Mouse (Mus musculus): ENCODE data around the gene P2ry14. TPM values are rescaled to one million over a fixed set of nuclear protein-coding genes. Genes with fewer than 3 reads are reported as not detected.
"Not testable (repeated sequence)": the region's sequence is repeated elsewhere in the genome, so short reads cannot be mapped to it uniquely, and the experiment has no call there.

Gene P2ry14
- polyA plus RNA-seq, 1 experiment = 0.62 TPM

- Histone ChIP-seq H3K36me3 (replicated peaks; ENCODE audit: low read length) (peaks cover 98% of the 10 kb centered on the region), H3K27me3 (replicated peaks) (no peaks in the 10 kb centered on the region), H3K4me3 (replicated peaks) (peak overlapping the region; percentile 18), H3K9me3 (no peaks in the 10 kb centered on the region), H3K4me1 (peaks cover 73% of the 10 kb centered on the region)
- TF ChIP-seq GATA1 (IDR thresholded peaks at IDR 0.05; ENCODE audit: borderline replicate concordance, low read length) (no peak), FLI1 (IDR thresholded peaks at IDR 0.05; ENCODE audit: low read length) (no peak)
Observed at GRCm38 (mm10) chr3:59092702-59093101, 60.7 kb downstream of the P2ry14 start.

DNA sequence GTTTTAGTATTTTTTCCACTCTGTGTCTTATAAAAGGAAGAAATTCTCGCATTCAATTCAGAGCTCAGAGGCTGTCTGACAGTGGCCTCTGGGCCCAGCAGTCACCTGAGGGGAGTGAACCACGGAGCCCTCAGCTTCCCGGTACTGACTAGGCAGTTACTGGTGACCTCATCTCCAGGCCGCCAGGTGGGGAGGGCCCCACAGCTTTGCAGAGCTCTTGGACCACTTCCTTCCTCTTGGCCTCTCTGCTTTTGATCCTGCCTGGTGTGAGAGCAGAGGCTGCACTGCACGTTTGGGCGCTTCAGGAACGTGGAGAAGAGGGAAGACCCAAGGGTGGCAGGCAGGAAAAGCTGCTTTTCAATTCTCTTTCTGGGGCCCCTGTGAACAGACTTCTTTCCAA is 72.5 kb downstream of the P2ry14 start:
- no peak for TF ChIP-seq FLI1 (IDR thresholded peaks at IDR 0.05; ENCODE audit: low read length)
- no peak for TF ChIP-seq GATA1 (IDR thresholded peaks at IDR 0.05; ENCODE audit: borderline replicate concordance, low read length)
- H3K4me3 ChIP-seq (replicated peaks) = peak overlapping the region; percentile 77
- peaks cover 89% of the 10 kb centered on the region for H3K36me3 ChIP-seq (replicated peaks; ENCODE audit: low read length)
- peaks cover 69% of the 10 kb centered on the region for H3K4me1 ChIP-seq
- no peaks in the 10 kb centered on the region for H3K27me3 ChIP-seq (replicated peaks)
- no peaks in the 10 kb centered on the region for H3K9me3 ChIP-seq

GRCm38 (mm10) chr3:59080293-59080916 is 73.0 kb downstream of the P2ry14 start:
- no peaks in the 10 kb centered on the region for H3K9me3 ChIP-seq
- no peak overlapping the region for H3K4me3 ChIP-seq (replicated peaks)
- peaks cover 89% of the 10 kb centered on the region for H3K36me3 ChIP-seq (replicated peaks; ENCODE audit: low read length)
- H3K27me3 ChIP-seq (replicated peaks) = no peaks in the 10 kb centered on the region
- peaks cover 64% of the 10 kb centered on the region for H3K4me1 ChIP-seq
- TF ChIP-seq GATA1 (IDR thresholded peaks at IDR 0.05; ENCODE audit: borderline replicate concordance, low read length) = no peak
- no peak for TF ChIP-seq FLI1 (IDR thresholded peaks at IDR 0.05; ENCODE audit: low read length)

DNA sequence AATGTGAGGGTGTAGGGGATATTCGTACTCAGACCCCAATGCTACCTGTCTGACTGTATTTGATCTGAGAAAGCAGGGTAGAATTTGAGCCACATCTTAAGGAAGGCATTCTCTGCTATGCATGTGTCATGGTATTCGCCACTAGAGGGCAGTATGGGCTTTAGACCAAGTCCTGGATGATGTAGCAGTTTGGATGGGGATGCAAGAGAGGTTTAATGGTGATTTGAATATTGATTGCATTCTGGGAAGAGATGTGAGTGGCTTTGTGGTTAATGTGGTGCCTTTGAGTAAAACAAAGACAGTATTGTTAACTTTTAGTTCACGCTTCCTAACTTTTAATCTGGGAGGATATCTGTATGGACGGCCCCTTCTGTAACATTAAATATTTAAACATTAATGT is 74.1 kb downstream of the P2ry14 start:
- Histone ChIP-seq H3K9me3 (no peaks in the 10 kb centered on the region), H3K4me3 (replicated peaks) (no peak overlapping the region), H3K27me3 (replicated peaks) (no peaks in the 10 kb centered on the region), H3K4me1 (peaks cover 57% of the 10 kb centered on the region), H3K36me3 (replicated peaks; ENCODE audit: low read length) (peaks cover 89% of the 10 kb centered on the region)
- no peak for TF ChIP-seq GATA1 (IDR thresholded peaks at IDR 0.05; ENCODE audit: borderline replicate concordance, low read length)
- no peak for TF ChIP-seq FLI1 (IDR thresholded peaks at IDR 0.05; ENCODE audit: low read length)

DNA sequence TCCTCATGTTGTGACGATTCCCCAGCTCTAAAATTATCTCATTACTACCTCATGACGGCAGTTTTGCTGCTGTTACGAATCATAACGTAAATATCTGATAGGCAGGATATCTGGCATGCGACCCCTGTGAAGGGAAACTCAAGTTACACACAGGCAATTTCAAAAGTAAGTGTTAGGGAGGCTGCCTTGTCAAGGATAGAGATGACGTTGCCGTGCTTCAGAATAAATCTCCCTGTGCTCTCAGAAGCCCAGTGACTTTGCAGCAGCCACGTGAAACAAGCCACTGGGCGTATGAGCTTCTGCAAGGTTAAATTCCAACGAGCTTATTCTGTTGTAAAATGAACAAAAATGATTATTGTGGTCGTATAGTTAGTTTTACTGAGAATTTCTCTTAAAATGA is 74.8 kb downstream of the P2ry14 start:
- Histone ChIP-seq H3K27me3 (replicated peaks) (no peaks in the 10 kb centered on the region), H3K36me3 (replicated peaks; ENCODE audit: low read length) (peaks cover 89% of the 10 kb centered on the region), H3K4me3 (replicated peaks) (no peak overlapping the region), H3K4me1 (peaks cover 49% of the 10 kb centered on the region), H3K9me3 (no peaks in the 10 kb centered on the region)
- TF ChIP-seq GATA1 (IDR thresholded peaks at IDR 0.05; ENCODE audit: borderline replicate concordance, low read length) (no peak), FLI1 (IDR thresholded peaks at IDR 0.05; ENCODE audit: low read length) (no peak)

GRCm38 (mm10) chr3:59077278-59077677 is 76.1 kb downstream of the P2ry14 start:
- no peak overlapping the region for H3K4me3 ChIP-seq (replicated peaks)
- H3K27me3 ChIP-seq (replicated peaks) = no peaks in the 10 kb centered on the region
- H3K4me1 ChIP-seq = peaks cover 41% of the 10 kb centered on the region
- peaks cover 91% of the 10 kb centered on the region for H3K36me3 ChIP-seq (replicated peaks; ENCODE audit: low read length)
- TF ChIP-seq FLI1 (IDR thresholded peaks at IDR 0.05; ENCODE audit: low read length) = no peak
- no peaks in the 10 kb centered on the region for H3K9me3 ChIP-seq

- Histone ChIP-seq H3K4me1 (peaks cover 52% of the 10 kb centered on the region), H3K36me3 (replicated peaks; ENCODE audit: low read length) (peaks cover 85% of the 10 kb centered on the region)
- H3K27me3 ChIP-seq (replicated peaks); H3K4me3 ChIP-seq (replicated peaks); H3K9me3 ChIP-seq: not testable (repeated sequence)
Observed at GRCm38 (mm10) chr3:59069071-59069470, 84.3 kb downstream of the P2ry14 start.

DNA sequence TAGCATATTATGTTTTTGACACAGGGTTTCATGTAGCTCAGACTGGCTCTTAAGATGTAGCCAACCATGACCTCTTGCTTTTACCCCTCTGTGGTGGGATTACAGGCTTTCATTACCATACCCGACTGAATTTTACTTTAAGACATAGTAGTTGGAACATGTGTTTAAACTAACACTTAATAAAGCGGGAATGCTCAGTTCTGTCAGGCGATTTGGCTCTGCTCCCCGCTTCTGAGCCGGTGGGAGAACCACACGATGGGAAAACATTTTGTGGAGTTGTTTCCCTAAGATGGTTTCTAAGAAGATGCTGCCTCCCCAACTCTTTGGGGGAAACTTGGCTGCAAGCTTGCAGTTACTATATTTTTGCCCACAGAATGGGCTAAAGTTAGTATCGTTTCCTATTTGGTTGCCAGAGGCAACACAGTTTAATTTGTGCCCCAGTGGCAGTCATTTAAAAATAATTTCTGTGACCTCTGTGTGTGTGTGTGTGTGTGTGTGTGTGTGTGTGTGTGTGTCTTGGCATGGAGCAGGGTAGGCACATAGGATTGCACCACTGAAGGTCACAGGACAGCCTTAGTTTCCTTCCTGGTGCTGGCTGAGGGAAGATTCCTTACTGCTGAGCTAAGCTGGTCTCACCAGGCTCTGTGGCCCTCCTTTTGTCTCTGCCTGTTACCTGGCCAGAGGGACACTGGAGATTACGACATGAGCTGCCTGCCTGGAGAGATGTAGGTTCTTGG is 86.7 kb downstream of the P2ry14 start:
- TF ChIP-seq GATA1 (IDR thresholded peaks at IDR 0.05; ENCODE audit: borderline replicate concordance, low read length) (no peak), FLI1 (IDR thresholded peaks at IDR 0.05; ENCODE audit: low read length) (no peak)
- Histone ChIP-seq H3K9me3 (no peaks in the 10 kb centered on the region), H3K27me3 (replicated peaks) (no peaks in the 10 kb centered on the region), H3K4me1 (peaks cover 76% of the 10 kb centered on the region), H3K4me3 (replicated peaks) (peak overlapping the region; percentile 70), H3K36me3 (replicated peaks; ENCODE audit: low read length) (peaks cover 85% of the 10 kb centered on the region)

DNA sequence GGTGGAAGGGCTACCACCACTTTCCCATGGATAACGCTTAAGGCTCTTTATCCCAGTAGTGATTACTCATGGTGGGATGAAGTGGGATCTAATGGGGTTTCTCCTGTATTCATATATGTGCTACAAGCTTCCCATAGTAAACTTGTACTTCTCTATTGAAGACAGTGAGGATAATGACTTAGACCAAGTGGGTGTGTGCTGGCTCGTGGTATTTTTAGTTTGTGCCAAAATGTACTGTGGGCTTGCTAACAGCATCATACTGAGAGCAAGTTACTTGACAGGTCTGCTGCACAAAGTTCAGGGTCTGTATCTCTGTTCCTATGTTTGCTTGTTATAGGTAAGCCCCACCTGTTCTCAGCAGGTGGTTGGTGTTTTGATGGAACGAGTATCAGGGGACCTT is 87.5 kb downstream of the P2ry14 start:
- TF ChIP-seq GATA1 (IDR thresholded peaks at IDR 0.05; ENCODE audit: borderline replicate concordance, low read length) (no peak), FLI1 (IDR thresholded peaks at IDR 0.05; ENCODE audit: low read length) (no peak)
- H3K27me3 ChIP-seq (replicated peaks) = no peaks in the 10 kb centered on the region
- peaks cover 84% of the 10 kb centered on the region for H3K4me1 ChIP-seq
- H3K9me3 ChIP-seq = no peaks in the 10 kb centered on the region
- peak overlapping the region; percentile 26 for H3K4me3 ChIP-seq (replicated peaks)
- peaks cover 85% of the 10 kb centered on the region for H3K36me3 ChIP-seq (replicated peaks; ENCODE audit: low read length)

Other genes with a start within 250 kb of the P2ry14 start
- 12.6 and 12.7 TPM in 2 replicates for gene Med12l, start 147.8 kb downstream of the P2ry14 start, polyA plus RNA-seq (2012; ENCODE audit: insufficient read depth, low replicate concordance)
- gene Gpr171, start 51.8 kb downstream of the P2ry14 start, polyA plus RNA-seq (2012; ENCODE audit: insufficient read depth, low replicate concordance) = 3.0 and 6.1 TPM in 2 replicates
- gene Gpr87, start 41.5 kb upstream of the P2ry14 start, polyA plus RNA-seq (2012; ENCODE audit: insufficient read depth, low replicate concordance) = not detected in 2 replicates
- not detected in 2 replicates for gene P2ry13, start 57.3 kb upstream of the P2ry14 start, polyA plus RNA-seq (2012; ENCODE audit: insufficient read depth, low replicate concordance)
- 1.6 TPM in 1 of 2 replicates, not detected in the other for gene P2ry12, start 109.3 kb upstream of the P2ry14 start, polyA plus RNA-seq (2012; ENCODE audit: insufficient read depth, low replicate concordance)
- not detected in 2 replicates for gene Igsf10, start 190.8 kb upstream of the P2ry14 start, polyA plus RNA-seq (2012; ENCODE audit: insufficient read depth, low replicate concordance)